Mouse (Mus musculus): ENCODE data around the gene Olfr483.

Olfr483 gene

DNA sequence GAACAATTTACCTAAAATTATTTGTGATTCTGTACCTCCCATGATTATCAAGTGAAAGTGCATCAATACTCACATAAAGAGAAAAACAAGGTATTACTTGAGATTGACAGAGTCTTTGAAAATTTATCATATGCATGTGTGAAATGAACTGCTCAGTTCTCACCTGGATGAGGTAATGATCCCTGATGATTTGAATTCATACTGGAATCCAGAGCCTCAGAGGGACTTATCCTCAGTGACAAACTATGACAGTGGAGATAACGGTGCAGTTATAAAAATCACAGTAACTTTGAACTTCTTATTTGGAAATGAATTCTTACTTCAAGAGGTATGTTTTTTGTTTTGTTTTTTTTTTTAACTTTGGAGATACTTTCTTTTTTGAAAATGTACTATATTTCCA, at the start of gene Olfr483:
TSS of gene Olfr483 (plus strand) at position 301 of the 400 bp plus-strand sequence.
- no peak for DNase-seq (ENCODE audit: low read depth)

DNA sequence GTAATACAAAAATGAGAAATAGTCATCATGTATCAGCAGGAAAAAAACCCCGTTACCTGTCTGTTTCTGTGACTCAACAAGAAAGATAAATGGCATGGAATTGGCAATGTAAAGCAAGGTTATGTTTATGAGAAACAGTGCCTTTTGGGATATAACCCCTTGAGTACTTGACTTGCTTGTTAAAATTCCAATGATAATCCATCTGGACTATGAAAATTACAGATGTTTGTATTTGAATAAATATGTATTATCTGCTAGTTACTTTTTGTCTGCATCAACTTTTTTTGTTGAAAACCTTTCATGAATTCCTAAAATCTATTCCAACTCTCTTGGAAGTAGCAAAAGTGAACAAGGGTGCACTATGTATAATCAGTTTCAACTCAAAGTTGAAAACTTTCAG, 33.4 kb upstream of the Olfr483 start, which contains the start of gene Olfr480:
TSS of gene Olfr480 (minus strand) at position 101 of the 400 bp plus-strand sequence.
- DNase-seq (ENCODE audit: low read depth) = no peak

GRCm38 (mm10) chr7:108079555-108079954, 21.1 kb upstream of the Olfr483 start, which contains the start of gene Olfr481:
TSS of gene Olfr481 (plus strand) at chr7:108079855.
- no peak for DNase-seq (ENCODE audit: low read depth)

GRCm38 (mm10) chr7:108097486-108097885, 3.2 kb upstream of the Olfr483 start, which contains the start of gene Olfr482:
TSS of gene Olfr482 (minus strand) at chr7:108097586.
- no peak for DNase-seq (ENCODE audit: low read depth)

- no peak for DNase-seq (ENCODE audit: low read depth)
Measured at GRCm38 (mm10) chr7:108120681-108121080, 20.0 kb downstream of the Olfr483 start.

GRCm38 (mm10) chr7:108121416-108121815, 20.8 kb downstream of the Olfr483 start:
- DNase-seq (ENCODE audit: low read depth) = no peak

- no peak for DNase-seq (ENCODE audit: low read depth)
Measured at GRCm38 (mm10) chr7:108127349-108127748, 26.7 kb downstream of the Olfr483 start, which contains the start of gene Olfr484. TSS of gene Olfr484 (minus strand) at chr7:108127449.

Measured in c-Kit-positive CD71-positive TER-119-negative erythroid progenitor cells, embryonic 14.5 days (primary cell).